Mouse (Mus musculus) kidney, embryonic 15.5 days (tissue): ENCODE measurements around the gene Tmprss12. TPM values are rescaled to one million over a fixed set of nuclear protein-coding genes. Genes with fewer than 3 reads are reported as not detected.
A peak's percentile ranks its signal among the peaks of the same experiment; 100 is the strongest.
"Not testable (repeated sequence)": the region's sequence is repeated elsewhere in the genome, so short reads cannot be mapped to it uniquely, and the experiment has no call there.

Source experiments
- ATAC-seq: fragments of 200-750 bp; cut with Nextera tagmentation; replicated peaks from 2 replicates; pipeline ENCODE4 v1.8.0; 2017; ENCODE audit warnings: moderate TSS enrichment; ENCODE audit not compliant: low FRiP score
- H3K27ac ChIP-seq: fragments of 300-500 bp; sonication (generic); 2 replicates; pipeline ENCODE4 v1.5.1; 2015; ENCODE audit warnings: mild to moderate bottlenecking, inconsistent platforms
- H3K27me3 ChIP-seq: fragments of 300-500 bp; sonication (generic); 2 replicates; pipeline ENCODE4 v1.6.1; 2015; ENCODE audit warnings: inconsistent platforms
- H3K36me3 ChIP-seq: fragments of 300-500 bp; sonication (generic); 2 replicates; pipeline ENCODE4 v1.6.1; 2015; ENCODE audit warnings: inconsistent platforms
- H3K4me1 ChIP-seq: fragments of 300-500 bp; sonication (generic); 2 replicates; pipeline ENCODE4 v1.6.1; 2015; ENCODE audit warnings: inconsistent platforms
- H3K4me2 ChIP-seq: fragments of 300-500 bp; sonication (generic); 2 replicates; pipeline ENCODE4 v1.6.1; 2015; ENCODE audit warnings: moderate library complexity, mild to moderate bottlenecking, inconsistent platforms
- H3K4me3 ChIP-seq: fragments of 300-500 bp; sonication (generic); replicated peaks from 2 replicates; pipeline ENCODE4 v1.5.1; 2015; ENCODE audit warnings: mild to moderate bottlenecking, inconsistent platforms
- H3K9ac ChIP-seq: fragments of 300-500 bp; sonication (generic); 2 replicates; pipeline ENCODE4 v1.6.1; 2015; ENCODE audit warnings: mild to moderate bottlenecking, inconsistent platforms
- H3K9me3 ChIP-seq: fragments of 300-500 bp; sonication (generic); replicated peaks from 2 replicates; pipeline ENCODE4 v1.6.1; 2016; ENCODE audit warnings: inconsistent platforms
- WGBS: fragments of 180-500 bp; shearing (Covaris S2); methylation state at CpG from one replicate; pipeline ENCODE4 v1.1.7; 2015; ENCODE audit warnings: mixed read lengths; 5-methylcytosine and 5-hydroxymethylcytosine counted together
- polyA plus RNA-seq: library from polyadenylated mRNA; unstranded; fragments of >200 nt; fragmentation: Nextera tagmentation; extraction: Ambion mirVana; gene quantifications from 2 replicates; pipeline ENCODE4 v1.2.1, GENCODE M21; 2015

Tmprss12 gene
- polyA plus RNA-seq, 1 experiment from 2014 or later, result not detected

- WGBS, result 87% methylated on average over 3 of the region's 3 CpGs
- no peak overlapping the region for H3K4me3 ChIP-seq
Measured at GRCm38 (mm10) chr15:100277586-100277985, 3.1 kb upstream of the Tmprss12 start.

GRCm38 (mm10) chr15:100288980-100289379, 8.3 kb downstream of the Tmprss12 start:
- no peak for ATAC-seq
- Histone ChIP-seq H3K4me1 (peaks cover 3% of the 10 kb centered on the region; the same call in 1 of the 2 replicates), H3K36me3 (no peaks in the 10 kb centered on the region), H3K9me3 (no peaks in the 10 kb centered on the region), H3K27me3 (no peaks in the 10 kb centered on the region), H3K4me2 (no peak overlapping the region), H3K9ac (no peak overlapping the region), H3K27ac (no peak overlapping the region), H3K4me3 (no peak overlapping the region)
- 83% methylated on average over 6 of the region's 6 CpGs for WGBS

More at GRCm38 (mm10) chr15:100277586-100277985, 3.1 kb upstream of the Tmprss12 start:
- H3K9ac ChIP-seq, result no peak overlapping the region
- H3K4me2 ChIP-seq, result no peak overlapping the region
- 0 out of 2 replicates have a peak, but pooled peaks cover 3% of the 10 kb centered on the region for H3K9me3 ChIP-seq
- no peaks in the 10 kb centered on the region for H3K36me3 ChIP-seq
- no peaks in the 10 kb centered on the region for H3K4me1 ChIP-seq
- no peak for ATAC-seq
- no peaks in the 10 kb centered on the region for H3K27me3 ChIP-seq
- no peak overlapping the region for H3K27ac ChIP-seq

- no peaks in the 10 kb centered on the region for H3K9me3 ChIP-seq
- H3K4me1 ChIP-seq, result peaks cover 3% of the 10 kb centered on the region; the same call in 1 of the 2 replicates
- H3K4me3 ChIP-seq, result no peak overlapping the region
- no peaks in the 10 kb centered on the region for H3K36me3 ChIP-seq
- H3K27me3 ChIP-seq, result no peaks in the 10 kb centered on the region
- H3K9ac ChIP-seq, result no peak overlapping the region
- ATAC-seq, result no peak
- no peak overlapping the region for H3K27ac ChIP-seq
- WGBS, result 78% methylated on average over 5 of the region's 5 CpGs
- no peak overlapping the region for H3K4me2 ChIP-seq
Measured at GRCm38 (mm10) chr15:100290858-100291257, 10.2 kb downstream of the Tmprss12 start.

- no peak for ATAC-seq
- WGBS, result 39% methylated on average over 7 of the region's 7 CpGs
Measured at GRCm38 (mm10) chr15:100292326-100292725, 11.7 kb downstream of the Tmprss12 start.

GRCm38 (mm10) chr15:100297856-100298255, 17.2 kb downstream of the Tmprss12 start:
- no peak overlapping the region for H3K4me3 ChIP-seq
- no peak overlapping the region for H3K4me2 ChIP-seq
- H3K4me1 ChIP-seq, result no peaks in the 10 kb centered on the region
- no peak for ATAC-seq
- no peaks in the 10 kb centered on the region for H3K9me3 ChIP-seq
- WGBS, result 91% methylated on average over 5 of the region's 5 CpGs
- no peak overlapping the region for H3K27ac ChIP-seq
- no peak overlapping the region for H3K9ac ChIP-seq
- H3K36me3 ChIP-seq, result no peaks in the 10 kb centered on the region
- H3K27me3 ChIP-seq, result no peaks in the 10 kb centered on the region

More at GRCm38 (mm10) chr15:100292326-100292725, 11.7 kb downstream of the Tmprss12 start:
- Histone ChIP-seq H3K27me3 (no peaks in the 10 kb centered on the region), H3K36me3 (no peaks in the 10 kb centered on the region), H3K9ac (no peak overlapping the region), H3K9me3 (no peaks in the 10 kb centered on the region), H3K4me2 (no peak overlapping the region), H3K27ac (no peak overlapping the region), H3K4me1 (peaks cover 3% of the 10 kb centered on the region; the same call in 1 of the 2 replicates), H3K4me3 (no peak overlapping the region)

- Histone ChIP-seq H3K27me3 (no peaks in the 10 kb centered on the region), H3K4me2 (no peak overlapping the region), H3K4me1 (peaks cover 10% of the 10 kb centered on the region), H3K9me3 (no peaks in the 10 kb centered on the region), H3K4me3 (no peak overlapping the region), H3K9ac (no peak overlapping the region), H3K36me3 (no peaks in the 10 kb centered on the region), H3K27ac (no peak overlapping the region)
- ATAC-seq, result no peak
- 78% methylated on average over 6 of the region's 6 CpGs for WGBS
Measured at GRCm38 (mm10) chr15:100300499-100300898, 19.9 kb downstream of the Tmprss12 start.

- 90% methylated on average over 15 of the region's 15 CpGs for WGBS
- no peak overlapping the region for H3K4me3 ChIP-seq
Measured at GRCm38 (mm10) chr15:100301556-100301955, 20.9 kb downstream of the Tmprss12 start.

GRCm38 (mm10) chr15:100303428-100304018, 22.9 kb downstream of the Tmprss12 start:
- H3K4me3 ChIP-seq, result peak overlapping the region; percentile 57
- peak overlapping the region; percentile 87 for H3K27ac ChIP-seq
- no peak for ATAC-seq
- H3K9ac ChIP-seq, result no peak overlapping the region
- WGBS, result 38% methylated on average over 8 of the region's 8 CpGs
- peak overlapping the region; percentile 83 for H3K4me2 ChIP-seq
- H3K4me1 ChIP-seq, result peaks cover 14% of the 10 kb centered on the region
- no peaks in the 10 kb centered on the region for H3K27me3 ChIP-seq
- H3K36me3 ChIP-seq, result no peaks in the 10 kb centered on the region
- no peaks in the 10 kb centered on the region for H3K9me3 ChIP-seq

More at GRCm38 (mm10) chr15:100301556-100301955, 20.9 kb downstream of the Tmprss12 start:
- no peaks in the 10 kb centered on the region for H3K9me3 ChIP-seq
- no peaks in the 10 kb centered on the region for H3K36me3 ChIP-seq
- H3K27me3 ChIP-seq, result no peaks in the 10 kb centered on the region
- H3K4me2 ChIP-seq, result no peak overlapping the region
- H3K4me1 ChIP-seq, result peaks cover 14% of the 10 kb centered on the region
- H3K9ac ChIP-seq, result no peak overlapping the region
- no peak for ATAC-seq
- H3K27ac ChIP-seq, result no peak overlapping the region

GRCm38 (mm10) chr15:100304019-100304991, 23.7 kb downstream of the Tmprss12 start, which contains the start of gene Mettl7a1:
Gene Mettl7a1 (plus strand): TSS chr15:100304140.
- peaks cover 14% of the 10 kb centered on the region for H3K4me1 ChIP-seq
- peak within 1 kb of the TSS; percentile 83 for H3K4me2 ChIP-seq
- H3K4me3 ChIP-seq, result peak within 1 kb of the TSS; percentile 57
- peak within 1 kb of the TSS; percentile 87 for H3K27ac ChIP-seq
- H3K9me3 ChIP-seq, result no peaks in the 10 kb centered on the region
- 4% methylated on average over 19 of the region's 30 CpGs for WGBS
- H3K27me3 ChIP-seq, result no peaks in the 10 kb centered on the region
- H3K36me3 ChIP-seq, result no peaks in the 10 kb centered on the region
- peak; percentile 82 for ATAC-seq
- peak within 1 kb of the TSS; percentile 55 for H3K9ac ChIP-seq

- WGBS, result 70% methylated on average over 2 of the region's 2 CpGs
- Histone ChIP-seq H3K4me3 (0 out of 2 replicates have a peak overlapping the region, but pooled peaks have one; percentile 57), H3K4me2 (peak overlapping the region; percentile 83), H3K9ac (no peak overlapping the region), H3K36me3 (no peaks in the 10 kb centered on the region), H3K9me3 (no peaks in the 10 kb centered on the region), H3K27ac (no peak overlapping the region), H3K27me3 (no peaks in the 10 kb centered on the region), H3K4me1 (peaks cover 14% of the 10 kb centered on the region)
- ATAC-seq, result no peak
Measured at GRCm38 (mm10) chr15:100306201-100306600, 25.6 kb downstream of the Tmprss12 start.

GRCm38 (mm10) chr15:100307438-100308096, 26.9 kb downstream of the Tmprss12 start:
- H3K4me3 ChIP-seq, H3K36me3 ChIP-seq, ATAC-seq, H3K27me3 ChIP-seq, H3K27ac ChIP-seq, H3K4me2 ChIP-seq, H3K9ac ChIP-seq, H3K9me3 ChIP-seq: not testable (repeated sequence)
- WGBS, result 31% methylated on average over 11 of the region's 11 CpGs
- H3K4me1 ChIP-seq, result peaks cover 16% of the 10 kb centered on the region
